Mouse (Mus musculus): ENCODE measurements around the gene Clk1. TPM values are rescaled to one million over a fixed set of nuclear protein-coding genes. Genes with fewer than 3 reads are reported as not detected.
"Not testable (repeated sequence)": the region's sequence is repeated elsewhere in the genome, so short reads cannot be mapped to it uniquely, and the experiment has no call there.

Clk1 gene
- total RNA-seq, 4 experiments from 2014 or later, result 35.5 to 62.3 (median 46.7) TPM

DNA sequence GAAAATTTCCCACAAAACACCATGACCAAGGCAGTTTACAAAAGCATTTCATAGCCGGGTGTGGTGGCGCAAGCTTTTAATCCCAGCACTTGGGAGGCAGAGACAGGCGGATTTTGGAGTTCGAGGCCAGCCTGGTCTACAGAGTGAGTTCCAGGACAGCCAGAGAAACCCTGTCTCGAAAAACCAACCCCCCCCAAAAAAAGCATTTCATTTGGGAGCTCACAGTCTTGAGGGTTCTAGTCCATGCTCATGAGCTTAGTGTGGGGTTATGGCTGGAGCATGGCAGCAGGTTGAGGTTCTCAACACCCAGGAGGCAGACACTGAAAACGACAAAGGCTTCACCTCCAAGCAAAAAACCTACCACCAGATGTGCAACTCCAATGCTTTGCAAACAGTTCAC is 15.7 kb downstream of the Clk1 start:
- DNase-seq (ENCODE audit: low spot score), result no peak

DNA sequence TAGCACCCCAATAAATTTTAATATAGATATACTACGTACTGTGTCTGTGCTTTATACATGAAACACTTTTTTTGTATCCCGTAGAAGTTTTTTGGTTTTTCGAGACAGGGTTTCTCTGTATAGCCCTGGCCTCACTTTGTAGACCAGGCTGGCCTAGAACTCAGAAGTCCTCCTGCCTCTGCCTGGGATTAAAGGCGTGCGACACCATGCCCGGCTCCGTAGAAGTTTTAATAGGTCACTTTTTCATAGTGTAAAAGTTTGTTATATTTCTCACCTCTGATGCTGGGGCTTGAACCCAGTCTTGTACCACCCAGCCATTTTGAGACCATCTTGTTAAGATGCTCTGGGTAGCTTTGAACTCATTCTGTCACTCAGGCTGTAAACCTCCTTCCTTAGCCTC is 16.5 kb downstream of the Clk1 start:
- no peak for DNase-seq (ENCODE audit: low spot score)

DNA sequence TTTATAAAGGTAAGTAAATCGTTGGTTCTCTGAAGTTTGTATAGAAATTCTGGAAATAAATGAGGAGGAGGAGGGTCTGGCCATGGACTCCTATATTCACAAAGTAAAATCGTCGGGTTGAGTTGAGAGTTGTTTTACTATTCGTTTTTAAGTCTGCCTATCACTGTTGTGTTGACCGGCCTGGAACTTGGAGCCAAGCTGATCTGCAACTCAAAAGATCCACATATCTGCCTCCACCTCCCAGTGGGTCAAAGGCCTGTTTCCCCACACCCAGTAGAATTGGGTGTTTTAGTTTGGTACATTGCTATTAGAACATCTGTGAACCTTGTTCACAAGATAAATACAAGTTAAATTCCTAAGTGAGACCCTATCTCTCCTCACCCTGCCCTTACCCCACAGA is 20.1 kb downstream of the Clk1 start:
- DNase-seq (ENCODE audit: low spot score), result no peak

DNA sequence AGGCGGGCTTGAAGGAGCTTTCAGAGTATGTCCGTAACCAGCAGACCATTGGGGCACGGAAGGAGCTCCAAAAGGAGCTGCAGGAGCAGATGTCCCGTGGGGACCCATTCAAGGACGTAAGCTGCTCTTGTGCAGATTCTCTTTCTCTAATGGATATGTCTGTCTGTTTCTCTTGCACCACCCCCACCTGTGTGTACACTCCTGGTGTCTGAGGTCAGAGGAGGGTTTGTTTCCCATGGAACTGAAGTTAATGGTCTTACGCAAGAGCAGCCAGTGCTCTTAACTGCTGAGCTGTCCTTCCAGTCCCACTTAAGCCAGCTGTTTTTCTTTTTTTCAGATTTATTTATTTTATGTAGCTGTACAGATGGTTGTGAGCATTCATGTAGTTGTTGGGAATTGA is 22.5 kb downstream of the Clk1 start:
- no peak for DNase-seq (ENCODE audit: low spot score)

DNA sequence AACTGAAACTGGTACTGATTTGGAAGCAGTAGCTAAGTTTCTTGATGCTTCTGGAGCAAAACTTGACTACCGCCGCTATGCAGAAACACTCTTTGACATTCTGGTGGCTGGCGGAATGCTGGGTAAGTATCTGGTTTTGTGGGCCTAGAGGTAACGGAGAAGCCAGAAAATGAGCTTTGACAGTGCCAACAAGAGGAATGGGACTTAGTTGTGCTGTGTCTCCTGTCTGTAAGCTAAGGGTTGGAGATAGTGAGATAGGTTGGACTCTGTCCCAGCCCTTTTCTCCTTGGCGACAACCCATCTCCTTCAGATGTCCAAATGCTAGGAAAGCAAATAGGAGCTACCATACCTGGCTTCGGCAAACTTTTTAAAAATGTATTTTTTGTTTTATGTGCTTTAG is 26.1 kb downstream of the Clk1 start:
- DNase-seq (ENCODE audit: low spot score), result no peak

DNA sequence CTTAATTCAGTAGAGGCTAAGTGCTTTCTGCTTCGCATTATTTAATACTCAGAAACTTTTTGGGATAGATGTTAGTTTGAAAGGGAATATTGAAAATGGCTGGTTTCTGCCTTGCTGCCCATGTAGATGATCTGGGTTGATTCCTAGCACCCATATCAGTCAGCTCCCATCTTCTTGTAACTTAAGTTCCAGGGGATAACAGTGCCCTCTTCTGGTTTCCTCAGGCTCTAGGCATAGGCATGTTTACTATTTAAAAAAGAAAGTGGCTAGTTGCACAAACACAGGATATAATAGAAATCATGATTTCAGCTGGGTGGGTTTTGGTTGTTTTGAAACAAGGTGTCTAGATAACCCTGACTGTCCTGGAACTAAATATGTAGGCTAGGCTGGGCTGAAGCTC is 27.7 kb downstream of the Clk1 start:
- no peak for DNase-seq (ENCODE audit: low spot score)

DNA sequence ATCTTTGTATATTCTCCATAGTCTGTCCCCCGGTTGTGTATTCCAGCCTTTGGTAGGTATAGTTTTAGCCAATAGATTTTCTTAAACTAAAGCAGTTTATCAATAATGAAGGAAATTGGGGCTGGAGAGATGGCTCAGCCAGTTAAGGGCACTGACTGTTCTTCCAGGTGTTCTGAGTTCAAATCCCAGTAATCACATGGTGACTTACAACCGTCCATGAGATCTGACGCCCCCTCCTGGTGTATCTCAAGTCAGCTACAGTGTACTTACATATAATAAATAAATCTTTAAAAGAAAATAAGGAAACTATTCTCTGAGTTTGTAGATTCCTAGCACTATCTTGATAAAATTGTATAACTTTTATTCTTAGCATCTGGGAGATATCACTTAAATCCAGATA is 28.5 kb downstream of the Clk1 start:
- no peak for DNase-seq (ENCODE audit: low spot score)

DNA sequence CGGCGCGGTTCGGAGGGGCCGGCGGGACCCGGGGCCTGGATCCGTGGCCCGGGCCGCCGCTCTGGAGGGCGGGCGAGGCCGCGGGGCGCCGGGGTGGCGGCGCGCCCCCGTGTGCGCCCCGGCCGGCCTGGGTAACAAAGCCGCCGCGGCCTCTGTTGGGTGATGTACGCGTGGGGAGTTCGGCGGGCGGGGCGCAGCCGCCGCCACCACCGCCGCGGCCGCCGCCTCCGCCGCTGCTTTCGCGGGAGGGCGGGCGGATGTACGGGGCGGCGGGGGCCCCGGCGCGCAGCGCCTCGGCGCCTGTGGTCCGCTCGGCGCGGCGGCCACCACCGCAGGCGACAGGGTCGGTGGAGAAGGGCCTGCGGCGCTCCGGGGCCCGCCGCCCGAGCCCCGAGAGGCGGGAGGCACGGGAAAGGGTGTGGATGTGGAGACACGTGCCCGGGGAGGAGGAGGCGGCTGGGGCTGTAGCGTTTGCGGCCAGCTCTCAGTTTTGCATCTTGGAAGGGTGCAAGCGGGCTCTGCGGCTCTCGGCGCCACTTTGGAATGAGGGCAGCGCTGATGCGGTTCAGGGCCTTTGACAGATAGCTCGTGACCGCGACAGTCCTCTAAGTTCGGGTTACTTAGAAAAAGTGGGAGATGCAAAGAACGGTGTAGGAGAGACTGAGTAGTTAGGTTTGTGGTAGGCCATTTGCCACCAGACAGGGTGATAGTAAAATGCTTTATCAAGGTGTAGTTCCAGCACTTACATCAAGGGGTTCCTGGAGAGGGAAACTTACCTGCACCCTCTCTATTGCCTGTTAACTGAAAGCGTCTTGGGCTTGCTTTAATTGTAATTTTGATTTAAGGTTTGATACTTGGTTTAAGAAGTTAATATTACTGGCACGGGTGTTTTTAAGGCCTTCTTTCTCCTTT is 30.3 kb downstream of the Clk1 start:
- peak; percentile 29 for DNase-seq (ENCODE audit: low spot score)

DNA sequence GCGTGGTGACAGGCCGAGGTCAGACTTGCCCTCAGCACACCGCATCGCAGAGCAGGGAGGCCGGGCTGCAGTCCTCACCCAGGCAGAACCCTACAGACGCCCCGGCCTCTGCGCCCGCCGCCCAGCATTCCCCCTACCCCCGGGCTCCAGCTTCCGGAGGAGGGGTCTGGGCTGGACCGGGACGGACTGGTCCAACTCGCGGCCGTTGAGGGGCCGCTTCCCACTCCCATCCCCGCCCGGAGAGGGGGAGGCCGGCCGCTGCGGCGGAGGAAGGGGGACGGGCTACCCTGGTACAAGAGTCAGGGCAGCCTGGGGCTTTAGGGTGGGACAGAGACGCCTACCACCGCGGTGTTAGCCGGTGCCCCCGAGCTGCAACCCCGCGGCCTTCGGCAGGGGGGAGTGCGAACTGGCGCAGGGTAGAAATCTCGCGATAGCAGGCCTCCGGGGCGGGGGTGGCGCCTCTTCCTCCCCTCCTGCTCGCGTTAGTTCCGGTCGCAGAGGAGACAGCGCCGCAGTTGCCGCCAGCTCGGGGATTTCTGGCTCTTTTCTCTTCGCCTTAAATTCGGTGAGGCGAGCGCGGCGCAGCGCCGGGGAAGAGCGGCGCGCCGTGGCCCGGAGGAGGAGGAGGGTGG is 31.1 kb downstream of the Clk1 start, which contains the start of gene Bzw1:
Bzw1 (plus strand) TSS at position 247 of the 632 bp plus-strand sequence.
- DNase-seq (ENCODE audit: low spot score), result peak; percentile 91

DNA sequence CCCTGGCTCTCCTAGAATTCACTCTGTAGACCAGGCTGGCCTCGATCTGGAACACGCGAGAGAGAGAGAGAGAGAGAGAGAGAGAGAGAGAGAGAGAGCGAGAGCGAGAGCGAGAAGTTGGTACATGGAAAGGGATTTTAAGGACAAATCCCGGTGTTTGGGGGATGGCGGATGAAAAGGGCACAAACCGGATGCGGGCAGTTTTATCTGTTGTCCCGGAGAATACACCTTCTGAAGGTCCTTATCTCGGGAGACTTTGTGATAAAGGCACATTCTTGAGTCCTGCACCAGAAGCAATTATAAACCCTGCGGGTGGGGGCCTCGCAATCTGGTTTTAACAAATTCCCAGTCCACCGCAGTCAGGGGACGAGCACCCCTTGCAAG is 31.6 kb downstream of the Clk1 start:
- no peak for DNase-seq (ENCODE audit: low spot score)

DNA sequence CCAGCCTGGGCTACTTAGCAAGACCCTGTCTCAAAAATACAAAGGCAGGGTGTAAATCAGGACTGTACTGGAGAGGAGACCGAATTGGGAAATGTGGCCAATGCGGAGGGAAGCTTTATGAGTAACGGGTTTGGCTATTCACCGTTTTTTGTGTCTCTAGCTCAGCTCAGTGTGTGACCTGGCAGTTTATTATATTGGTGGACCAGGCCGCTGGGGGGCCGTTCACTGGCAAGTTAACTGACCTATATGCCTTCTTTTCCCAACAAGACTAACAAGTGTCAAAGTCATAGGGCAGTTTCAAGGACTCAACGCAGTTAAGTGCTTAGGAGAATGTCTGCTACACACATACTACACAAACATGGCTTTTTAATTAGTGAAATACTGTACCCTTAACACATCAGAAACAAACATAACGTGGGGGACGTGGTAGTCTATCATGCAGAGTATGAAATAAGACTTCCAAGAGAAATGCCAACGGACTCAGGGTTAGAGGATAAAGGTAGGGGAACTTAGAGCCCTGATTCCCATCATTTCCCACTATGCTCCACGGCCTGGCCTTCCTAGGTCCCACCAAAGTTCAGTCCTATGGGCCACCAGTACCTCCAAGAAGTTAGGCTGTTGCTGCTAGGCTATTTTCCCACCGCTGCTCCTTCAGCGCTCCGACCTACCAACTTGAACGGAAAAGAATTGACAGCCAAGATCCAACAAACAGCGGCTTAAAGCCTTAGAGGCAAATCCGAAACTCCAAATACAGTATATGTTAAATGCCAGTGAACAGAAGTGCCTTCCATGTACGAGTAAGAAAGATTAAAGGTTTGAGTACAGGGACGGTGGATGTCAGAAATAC is 32.2 kb downstream of the Clk1 start:
- DNase-seq (ENCODE audit: low spot score), result no peak

DNA sequence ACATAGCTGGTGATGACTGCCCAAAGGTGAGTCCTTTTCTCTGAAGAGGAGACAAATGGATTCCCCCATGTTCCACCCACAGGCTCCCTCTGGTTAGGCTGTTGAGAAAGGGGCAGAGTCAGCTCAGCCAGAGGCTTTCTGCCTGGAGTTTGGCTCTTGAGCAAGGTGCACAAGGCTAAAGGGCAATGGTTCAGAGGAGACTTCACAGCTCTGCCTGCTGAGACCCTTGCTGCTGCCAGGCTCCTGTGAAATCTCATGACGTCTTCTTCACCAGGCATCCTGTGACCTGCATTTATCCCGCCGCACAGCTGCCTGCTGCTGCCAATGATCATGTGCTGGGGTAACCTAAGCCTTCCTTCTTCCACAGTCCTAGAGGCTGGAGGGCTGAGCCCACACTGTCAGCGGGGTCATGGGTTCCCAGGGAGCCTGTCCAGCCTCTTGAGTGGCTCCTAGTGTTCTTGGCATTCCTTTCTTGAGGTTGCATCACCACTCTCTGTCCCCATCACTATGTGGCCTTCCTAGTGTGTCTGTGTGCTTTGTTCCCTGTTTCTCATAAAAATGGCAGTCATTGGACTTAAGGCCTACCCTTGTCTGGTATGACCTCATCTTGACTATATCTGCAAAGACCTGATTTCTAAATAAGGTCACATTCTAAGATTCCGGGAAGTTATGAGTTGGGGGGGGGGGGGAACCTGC is 41.1 kb downstream of the Clk1 start:
- DNase-seq (ENCODE audit: low spot score), result no peak

DNA sequence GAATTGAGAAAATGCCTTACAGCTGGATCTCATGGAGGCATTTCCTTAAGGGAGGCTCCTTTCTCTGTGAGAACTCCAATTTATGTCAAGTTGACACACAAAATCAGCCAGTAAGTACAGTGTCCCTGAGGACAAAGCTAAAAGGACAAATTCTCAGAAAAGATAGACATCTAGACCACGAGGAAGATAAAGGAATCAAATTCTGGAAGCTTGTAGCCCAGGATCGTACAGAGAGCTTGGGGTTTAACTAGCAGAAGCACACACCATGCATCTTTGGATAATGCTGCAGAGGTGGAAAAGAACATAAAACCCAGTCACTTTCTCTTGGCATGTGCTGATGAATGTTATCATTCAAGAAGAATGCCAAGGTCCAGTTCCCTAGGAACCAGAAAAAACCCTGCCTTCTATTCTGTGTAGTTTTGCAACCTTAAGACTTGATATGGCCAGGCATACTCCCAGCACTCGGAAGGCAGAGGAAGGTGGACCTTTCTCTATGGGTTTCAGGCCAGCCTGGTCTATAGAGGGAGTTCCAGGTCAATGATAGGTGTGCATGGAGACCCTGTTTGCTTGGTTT is 48.2 kb downstream of the Clk1 start:
- no peak for DNase-seq (ENCODE audit: low spot score)

DNA sequence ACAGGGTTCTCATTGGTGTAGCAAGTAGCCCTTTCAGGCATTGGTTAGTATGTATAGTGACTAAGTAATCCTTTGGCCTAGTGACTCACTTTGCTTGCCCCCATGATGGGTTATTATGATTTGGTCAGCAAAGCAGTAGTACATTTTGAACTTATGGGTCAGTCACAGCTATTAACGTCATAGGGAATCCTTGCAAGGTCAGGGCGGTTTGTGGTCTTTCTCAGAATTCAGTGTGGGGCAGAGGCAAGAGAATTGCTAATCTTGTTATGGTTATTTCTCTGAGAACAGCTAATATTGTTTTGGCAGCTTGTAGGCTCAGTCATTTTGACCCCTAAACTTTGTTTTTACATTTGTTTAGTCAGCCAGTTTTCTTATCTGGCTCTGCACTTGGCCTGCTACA is 49.6 kb downstream of the Clk1 start:
- not testable (repeated sequence) for DNase-seq (ENCODE audit: low spot score)

DNA sequence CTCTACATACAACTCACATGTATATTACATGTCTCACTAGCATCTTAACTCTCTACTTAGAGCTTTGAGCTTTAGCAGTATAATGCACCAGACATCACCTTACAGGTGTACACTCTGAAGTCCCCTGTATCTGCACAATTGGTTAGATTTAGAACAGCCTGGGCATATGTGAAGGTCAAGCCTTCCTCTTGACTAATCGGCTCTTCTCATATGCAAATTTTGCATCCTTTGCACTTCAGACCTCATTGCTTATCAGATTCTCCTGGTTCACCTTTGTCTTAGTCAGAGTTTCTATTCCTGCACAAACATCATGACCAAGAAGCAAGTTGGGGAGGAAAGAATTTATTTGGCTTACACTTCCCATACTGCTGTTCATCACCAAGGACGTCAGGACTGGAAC is 54.1 kb downstream of the Clk1 start:
- no peak for DNase-seq (ENCODE audit: low spot score)

DNA sequence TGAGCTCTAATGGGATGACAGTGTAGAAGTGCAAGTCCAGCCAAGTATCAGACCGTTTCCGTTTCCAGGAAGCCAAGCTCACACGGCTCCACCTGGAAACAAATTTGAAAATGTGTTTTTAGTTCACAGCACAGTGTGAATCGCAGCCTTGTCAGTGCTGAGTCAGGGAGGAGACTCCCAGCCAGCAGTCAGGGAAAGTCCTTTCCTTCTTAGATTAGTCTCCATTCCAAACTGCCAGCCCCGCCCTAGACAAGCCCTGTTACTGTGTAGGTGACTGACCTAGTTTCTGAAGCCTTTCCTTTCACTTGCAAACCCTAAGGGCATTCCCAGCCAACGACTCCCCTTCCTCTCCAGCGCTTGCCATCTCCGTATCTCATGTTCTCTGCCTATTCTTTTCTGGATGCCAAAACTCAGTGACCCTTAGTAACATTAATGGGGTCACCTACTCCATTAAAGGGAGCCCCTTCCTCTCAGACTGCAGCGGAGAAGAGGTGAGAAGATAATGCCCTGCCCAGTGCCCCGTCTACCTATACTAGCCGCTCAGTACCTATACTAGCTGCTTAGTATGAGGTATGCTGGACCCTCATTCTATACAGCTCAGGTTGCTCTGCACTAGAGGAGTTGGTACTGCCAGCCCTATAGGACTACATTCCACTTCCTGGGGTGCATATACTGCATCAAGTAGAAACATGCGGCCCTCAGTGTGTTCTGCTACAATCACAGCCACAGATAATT is 57.0 kb downstream of the Clk1 start:
- no peak for DNase-seq (ENCODE audit: low spot score)

DNA sequence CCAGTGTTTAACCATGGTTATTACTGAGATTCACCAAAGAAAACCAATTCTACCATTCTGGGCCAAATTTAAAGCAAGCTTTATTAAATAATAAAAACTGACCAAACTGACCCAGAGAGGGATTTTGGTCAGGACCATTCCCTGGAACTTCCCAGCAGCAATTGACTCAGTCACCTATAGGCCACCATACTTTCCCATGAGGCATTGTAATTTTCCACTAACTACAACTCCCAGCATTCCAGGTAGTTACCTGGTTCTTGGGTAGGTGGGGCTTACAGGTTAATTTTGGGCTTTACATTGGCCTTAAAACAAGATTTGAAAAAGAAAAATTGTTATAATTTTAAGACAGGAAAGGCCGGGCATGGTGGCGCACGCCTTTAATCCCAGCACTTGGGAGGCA is 58.0 kb downstream of the Clk1 start:
- DNase-seq (ENCODE audit: low spot score), result no peak

DNA sequence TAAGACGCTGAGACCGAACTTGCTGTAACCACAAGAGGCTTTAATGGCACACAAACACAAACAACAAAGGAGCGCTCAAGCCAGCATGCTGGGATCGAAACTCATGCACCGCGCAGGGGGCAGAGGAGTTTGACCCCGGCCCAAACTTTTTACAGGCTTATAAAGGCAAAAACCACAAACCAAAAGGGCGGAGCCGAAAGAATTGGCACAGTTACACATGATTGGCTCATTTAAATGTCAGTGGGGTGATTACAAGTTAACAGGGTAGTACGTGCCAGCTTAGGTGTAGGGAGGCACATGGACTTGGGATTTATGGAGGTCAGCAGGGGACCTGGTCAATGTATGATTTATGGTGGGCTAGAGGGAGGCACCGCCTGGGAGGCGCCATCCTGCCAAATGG is 59.3 kb downstream of the Clk1 start:
- DNase-seq (ENCODE audit: low spot score), result no peak

DNA sequence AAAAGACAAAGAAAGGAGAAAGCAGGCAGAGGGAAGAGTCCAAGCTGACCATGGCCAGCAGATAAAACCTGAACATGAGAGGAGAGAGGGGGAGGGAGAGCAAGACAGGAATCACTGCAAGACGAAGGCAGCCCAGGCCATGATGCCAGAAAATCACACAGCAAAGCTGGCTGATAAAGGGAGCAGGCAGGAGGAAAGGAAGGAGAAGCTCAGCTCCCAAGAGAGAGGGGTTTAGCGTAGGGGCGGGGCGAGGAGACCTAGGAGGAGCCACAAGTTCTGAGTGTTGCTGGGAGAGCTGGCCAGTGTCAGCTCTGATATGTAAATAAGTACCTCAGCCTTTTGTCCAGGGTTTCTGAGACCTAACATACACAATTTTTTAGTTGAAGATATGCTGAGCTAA is 61.6 kb downstream of the Clk1 start:
- no peak for DNase-seq (ENCODE audit: low spot score)
